Mouse (Mus musculus) right cerebral cortex, postnatal 10 days (tissue): ENCODE results near the gene Mrps18b.
A peak's percentile ranks its signal among the peaks of the same experiment; 100 is the strongest.

ENCODE experiments used
- DNase-seq, 2 experiments: peaks; one replicate each; pipeline ENCODE4 v3.0.0; 2021; ENCODE audit warnings: low spot score in 2 of 2

Mrps18b gene

DNA sequence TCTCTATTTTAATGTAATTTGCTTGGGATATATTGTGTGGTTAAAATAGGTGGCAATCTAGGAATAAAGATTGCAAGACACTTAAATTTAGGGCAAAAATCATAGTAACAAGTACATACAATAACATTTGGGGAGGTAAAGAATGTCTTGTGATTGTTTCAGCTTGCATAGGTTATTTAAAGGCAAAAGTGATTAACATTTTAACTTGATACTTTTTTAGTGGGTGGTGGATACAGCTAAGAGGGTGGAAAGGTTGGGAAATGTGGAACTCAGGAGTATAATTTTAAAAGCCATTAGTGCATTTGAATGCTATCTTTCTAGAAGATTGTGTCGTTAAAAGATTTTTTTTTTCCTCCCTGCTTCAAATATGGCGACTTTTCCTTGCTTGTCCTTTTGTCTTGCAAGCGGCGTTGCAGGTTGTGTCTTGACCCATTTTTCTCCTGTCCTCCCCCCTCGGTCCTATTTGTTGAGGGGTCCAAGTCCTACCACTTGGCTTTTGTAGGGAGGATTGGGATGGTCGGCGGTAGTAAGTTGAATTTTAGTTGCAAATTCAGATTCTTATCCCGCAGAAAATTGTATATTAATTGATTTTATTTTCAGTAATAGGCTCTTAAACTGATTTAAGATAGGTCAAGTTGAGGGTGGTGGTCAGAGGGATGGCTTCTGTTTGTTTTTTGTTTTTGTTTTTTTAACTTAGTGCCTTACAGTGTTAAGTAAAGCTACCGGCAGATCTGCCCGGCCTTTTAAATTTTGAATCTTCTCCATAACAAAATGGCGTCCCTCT, 2.3 kb upstream of the Mrps18b start:
- peak in 1 of 2 experiments; percentile 63 for DNase-seq

DNA sequence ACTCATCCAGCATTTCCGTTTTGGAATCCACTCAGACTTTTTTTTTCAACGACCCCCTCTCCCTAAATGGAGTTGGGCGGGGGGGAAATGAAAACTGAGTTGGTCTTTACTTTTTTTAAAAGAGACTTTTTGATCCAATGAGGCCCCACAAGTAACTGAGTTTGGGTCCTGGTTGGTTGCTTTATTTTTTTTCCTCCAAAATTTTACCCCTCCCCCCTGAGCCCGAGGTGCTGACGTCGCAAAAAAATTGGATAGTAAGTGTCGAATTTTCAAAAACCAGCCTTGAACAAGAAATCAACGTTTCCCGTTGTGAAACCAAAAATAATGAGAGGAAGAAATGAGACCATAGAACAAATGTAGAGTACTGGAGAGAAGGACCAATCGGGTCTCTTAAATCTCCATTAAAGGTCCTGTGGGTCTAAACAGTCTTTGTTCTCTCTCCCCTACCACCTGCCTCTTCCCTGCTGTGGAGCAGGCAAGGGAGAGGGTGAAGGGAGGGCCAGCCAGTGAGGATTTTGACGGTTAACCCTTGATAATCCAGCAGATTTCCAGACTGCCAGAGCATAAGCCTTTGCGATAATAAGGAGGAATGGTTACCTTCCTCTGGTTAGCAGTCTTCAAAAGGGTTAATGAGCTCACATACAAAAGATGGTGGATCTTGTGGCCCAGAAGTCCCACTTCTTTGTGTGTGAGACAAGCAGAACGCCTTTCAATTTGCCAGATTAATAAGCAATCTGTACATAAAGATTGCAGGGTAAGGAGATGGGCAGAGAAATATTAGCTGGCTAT, 1.5 kb upstream of the Mrps18b start:
- peak; percentile 78 to 84 for DNase-seq

DNA sequence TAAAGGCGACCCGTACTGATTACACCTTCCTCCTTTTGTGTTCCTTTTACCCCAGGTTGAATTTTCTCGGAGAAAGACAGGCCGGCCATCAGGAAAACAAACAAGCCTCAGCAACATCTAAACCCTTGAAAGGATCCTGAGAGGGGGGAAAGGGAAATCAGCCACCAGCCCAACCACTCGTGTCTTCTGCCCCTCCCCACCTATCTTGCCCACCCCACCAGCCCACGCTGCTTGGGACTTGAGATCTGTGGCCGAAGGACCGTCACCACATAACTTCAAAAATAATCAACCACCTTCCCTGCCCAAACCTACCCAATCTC, 914 bp upstream of the Mrps18b start:
- DNase-seq, result no peak

DNA sequence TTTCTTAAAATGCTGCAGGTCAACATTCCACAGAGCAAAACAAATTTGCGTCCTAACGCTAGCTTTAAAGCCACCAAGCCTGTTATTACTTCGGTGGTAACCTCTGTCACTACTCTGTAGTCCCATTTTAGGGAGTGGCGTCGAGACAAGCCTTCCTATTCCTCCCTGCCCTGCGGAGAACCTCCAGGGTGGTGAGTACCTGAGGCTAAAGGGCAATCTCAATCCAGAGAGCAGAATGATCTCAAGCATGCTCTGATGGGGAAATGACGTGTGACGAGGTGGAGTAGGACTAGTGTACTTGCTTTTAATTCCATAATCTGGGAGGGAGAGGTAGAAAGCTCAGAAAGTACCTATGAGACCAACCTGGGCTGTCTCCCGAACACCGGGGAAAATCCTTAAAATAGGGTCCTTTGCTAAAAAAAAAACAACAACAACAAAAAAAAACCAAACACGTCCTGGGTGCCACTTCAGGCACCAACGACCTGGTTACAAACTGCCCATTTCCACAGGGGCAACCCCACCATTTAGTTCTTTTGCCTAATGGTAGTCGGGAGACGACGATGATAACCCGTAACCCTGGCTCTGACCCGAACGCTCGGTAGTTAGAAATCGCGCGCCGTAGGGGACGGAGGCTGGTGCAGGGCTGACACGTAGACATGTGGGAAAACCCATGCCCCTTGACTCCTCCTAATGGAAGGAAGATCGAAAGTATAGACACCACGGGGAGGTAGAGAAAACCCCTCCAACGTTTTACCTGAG, 472 bp downstream of the Mrps18b start:
- no peak for DNase-seq

DNA sequence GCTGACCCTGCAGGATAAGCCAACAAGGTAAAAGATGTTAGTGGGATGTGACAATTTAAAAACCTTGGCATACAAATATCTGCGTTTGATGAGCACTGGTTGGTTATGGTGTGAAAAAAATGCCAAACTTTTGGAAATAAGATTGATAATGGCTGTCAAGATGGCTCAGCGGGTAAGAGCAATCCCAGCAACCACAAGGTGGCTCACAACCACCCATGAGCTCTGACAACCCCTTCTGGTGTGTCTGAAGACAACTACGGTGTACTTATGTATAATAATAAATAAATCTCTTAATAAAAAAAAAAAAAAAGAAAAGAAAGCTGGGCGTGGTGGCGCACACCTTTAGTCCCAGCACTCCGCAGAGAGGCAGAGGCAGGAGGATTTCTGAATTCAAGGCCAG, 1.2 kb downstream of the Mrps18b start:
- DNase-seq, result no peak

DNA sequence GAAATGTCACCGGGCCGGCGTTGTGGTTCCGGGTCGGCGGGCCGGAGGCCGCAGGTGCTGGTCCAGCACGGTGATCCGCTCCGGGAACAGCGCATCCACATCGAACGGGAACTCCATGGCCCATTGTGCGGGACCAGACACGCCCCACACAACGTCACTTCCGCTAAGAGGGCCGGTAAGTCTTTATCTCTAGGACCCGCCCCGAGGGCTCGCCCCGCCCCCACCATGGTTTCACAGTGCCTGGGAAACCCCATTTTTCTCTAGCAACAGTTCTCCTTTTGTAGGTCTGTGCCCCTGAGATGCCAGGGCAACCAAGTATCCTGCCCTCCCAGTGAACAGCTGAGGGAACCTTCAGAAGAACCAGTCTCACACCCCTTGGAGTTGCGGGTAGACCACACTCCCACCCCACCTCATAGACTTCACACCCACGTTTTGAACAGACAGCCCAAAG, 6.2 kb downstream of the Mrps18b start, which contains the start of gene Atat1:
Atat1 (minus strand) TSS at position 157 of the 451 bp plus-strand sequence.
- DNase-seq, result peak; percentile 97

DNA sequence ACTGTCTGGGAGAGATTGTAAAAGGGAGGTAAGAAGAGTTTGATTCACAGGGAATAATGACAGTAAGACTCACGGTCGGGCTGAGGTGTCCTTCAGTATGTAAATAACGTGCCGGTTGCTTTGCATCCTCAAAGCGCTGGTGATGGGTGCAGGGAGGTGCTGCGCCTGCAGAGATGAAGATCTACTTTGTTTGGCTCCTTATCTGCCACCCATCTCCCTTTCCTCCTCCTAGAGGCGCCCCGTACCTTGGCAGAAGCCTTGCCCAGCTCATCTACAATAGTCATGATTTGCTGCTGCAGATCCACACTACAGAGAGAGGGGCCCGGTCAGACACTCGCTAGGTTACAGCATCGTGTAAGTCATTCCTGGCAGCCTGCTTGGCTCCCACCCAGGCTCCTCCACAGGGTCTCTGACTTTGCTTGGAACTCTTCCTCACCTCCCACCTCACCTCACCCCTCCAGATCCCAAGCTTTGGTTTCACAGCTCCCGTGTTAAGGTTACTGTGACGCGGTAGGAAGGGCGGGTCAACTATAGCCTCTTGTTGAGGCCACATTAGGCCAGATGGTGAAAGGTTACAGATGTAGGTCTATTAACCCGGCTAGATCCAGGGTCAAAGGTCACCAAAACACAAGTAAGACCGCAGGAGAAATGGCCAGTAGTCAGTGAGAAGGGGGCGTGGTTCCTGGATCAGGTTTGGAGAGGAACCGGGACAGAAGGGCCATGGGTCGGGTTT, 6.8 kb downstream of the Mrps18b start:
- DNase-seq, result no peak

DNA sequence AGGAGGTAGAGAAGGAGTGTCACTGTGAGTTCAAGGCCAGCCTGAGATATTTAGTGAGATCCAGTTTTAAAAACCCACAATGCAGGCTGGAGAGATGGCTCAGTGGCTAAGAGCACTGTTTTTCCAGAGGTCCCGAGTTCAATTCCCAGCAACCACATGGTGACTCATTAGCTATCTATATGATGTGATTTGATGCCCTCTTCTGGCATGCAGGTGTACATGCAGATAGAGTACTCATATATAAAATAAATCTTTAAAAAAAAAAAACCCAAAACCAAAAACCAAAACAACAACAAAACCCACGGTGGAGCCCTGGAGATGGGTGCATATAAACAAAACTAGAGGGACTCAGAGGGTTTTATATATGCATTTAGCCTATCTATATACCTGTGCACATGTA, 8.6 kb downstream of the Mrps18b start:
- no peak for DNase-seq

DNA sequence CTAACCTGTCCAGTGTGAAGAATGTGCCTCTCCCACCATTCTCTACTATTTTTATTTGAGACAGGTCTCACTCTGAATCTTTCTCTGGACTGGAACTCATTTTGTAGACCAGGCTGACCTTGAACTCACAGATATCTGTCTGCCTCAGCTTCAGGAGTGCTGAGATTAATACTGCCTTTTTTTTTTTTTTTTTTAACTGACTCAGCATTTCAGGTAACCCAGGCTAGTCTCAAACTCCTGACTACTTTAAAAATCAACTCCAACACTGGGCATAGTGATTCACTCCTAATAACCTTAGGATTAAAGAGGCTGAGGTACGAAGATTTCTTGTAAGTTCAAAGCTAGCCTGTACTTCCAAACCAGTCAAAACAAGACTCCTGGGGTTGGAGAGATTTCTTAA, 10.6 kb downstream of the Mrps18b start:
- DNase-seq, result no peak

DNA sequence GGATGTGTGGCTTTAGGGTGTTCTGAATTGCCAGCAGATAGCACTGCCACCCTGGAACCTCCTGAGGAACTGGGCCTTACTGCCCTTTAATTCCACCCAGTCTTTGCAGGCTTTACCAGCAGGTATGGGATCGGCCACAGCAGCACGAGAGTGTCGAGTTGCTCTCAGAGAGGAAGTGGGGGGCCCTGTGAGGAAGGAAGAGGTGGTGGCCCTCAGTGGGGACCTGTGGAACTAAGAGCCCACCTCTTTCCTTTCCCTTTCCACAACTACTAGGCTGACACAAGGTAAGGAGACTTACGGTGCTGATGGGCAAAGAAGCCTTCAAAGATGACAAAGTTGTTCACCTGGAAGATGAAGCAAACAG, 12.2 kb downstream of the Mrps18b start:
- no peak for DNase-seq

DNA sequence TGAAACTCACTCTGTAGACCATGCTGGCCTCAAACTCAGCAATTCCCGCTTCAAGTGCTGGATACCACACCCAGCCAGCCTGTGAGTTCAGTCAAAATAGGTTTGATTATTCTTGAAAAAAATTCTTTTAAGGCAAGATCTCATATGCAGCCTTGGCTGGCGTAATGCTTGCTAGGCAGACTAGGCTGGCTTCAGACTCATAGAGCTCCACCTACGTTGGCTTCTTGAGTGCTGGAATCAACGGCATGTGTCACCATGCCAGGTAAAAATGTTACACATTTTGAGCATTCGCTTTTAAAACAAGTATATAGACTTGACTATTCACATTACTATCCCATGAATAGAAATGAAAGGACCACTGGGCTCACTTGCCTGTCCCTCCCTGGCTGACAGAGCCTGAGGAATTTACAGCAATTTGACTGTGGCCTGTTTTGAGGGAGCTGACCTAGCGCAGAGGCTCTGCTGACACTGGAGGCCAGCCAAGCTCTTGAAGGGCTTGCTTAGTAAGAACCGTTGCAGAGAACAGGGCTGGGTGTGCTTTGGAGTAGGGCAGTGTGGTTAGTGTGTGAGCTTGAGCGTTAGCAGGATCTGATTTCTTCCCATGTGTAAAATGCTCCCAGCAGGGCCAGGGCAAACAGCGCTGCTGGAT, 12.7 kb downstream of the Mrps18b start:
- no peak for DNase-seq

DNA sequence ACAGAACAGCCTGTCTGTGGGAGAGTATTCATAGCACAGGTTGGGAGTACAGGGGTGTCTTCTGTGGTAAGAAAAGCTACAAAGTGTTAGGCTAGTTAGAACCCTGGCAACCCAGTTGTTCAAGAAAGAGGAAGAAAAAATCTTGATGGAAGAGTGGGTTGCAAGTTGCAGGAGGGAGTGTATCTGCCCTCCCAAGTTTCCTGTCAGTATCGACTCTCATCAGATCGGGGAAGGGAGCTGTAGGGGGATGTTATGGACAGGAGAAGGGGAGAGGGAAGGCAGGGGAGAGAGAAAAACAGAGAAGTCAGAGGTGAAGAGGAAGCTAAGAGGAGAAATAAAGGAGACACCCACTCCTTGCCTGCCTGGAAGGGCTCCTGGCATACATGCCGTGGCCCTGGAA, 15.6 kb downstream of the Mrps18b start:
- no peak for DNase-seq

DNA sequence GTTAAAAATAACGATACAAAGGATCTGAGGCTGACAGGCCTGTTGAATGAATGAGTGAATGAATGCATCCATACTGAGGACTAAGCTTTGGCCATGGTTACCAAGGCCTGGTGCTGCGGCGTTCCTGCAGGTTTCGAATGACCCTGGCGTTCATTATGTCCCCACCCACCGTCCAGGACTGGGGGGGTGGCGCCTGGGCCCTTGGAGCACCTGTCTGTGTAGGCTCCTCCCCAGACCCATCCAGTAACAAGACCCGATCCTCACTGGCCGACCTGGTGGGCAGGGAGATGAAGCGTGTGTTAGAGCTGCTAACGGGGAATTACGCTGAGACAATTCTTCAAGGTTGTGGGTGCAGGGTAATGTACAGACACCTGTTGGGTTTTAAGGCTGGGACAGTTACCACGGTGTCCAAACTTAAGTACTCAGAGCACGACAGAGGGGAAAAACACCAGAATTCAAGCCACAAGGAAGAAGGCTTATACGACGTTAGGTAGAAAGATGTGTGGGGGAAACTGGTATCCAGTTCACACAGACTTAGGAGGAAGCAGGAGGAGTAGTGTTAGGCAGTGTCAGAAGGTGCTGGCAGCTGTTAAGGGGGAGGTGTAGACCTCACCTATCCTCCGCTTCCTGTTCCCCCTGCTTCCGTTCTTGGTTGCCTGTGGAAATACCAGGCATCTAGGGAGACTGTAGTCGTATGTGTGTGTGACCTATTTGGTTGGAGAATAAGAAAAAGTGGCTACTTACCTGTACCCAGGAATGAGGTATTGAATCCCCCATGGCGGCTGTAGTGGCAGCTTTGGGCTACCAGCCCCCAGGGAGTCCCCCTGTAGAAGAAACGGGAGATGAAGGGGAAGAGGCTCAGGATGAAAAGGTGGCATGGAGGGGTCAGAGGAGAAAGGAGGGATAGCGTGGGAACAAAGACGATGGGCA, 18.3 kb downstream of the Mrps18b start:
- no peak for DNase-seq

DNA sequence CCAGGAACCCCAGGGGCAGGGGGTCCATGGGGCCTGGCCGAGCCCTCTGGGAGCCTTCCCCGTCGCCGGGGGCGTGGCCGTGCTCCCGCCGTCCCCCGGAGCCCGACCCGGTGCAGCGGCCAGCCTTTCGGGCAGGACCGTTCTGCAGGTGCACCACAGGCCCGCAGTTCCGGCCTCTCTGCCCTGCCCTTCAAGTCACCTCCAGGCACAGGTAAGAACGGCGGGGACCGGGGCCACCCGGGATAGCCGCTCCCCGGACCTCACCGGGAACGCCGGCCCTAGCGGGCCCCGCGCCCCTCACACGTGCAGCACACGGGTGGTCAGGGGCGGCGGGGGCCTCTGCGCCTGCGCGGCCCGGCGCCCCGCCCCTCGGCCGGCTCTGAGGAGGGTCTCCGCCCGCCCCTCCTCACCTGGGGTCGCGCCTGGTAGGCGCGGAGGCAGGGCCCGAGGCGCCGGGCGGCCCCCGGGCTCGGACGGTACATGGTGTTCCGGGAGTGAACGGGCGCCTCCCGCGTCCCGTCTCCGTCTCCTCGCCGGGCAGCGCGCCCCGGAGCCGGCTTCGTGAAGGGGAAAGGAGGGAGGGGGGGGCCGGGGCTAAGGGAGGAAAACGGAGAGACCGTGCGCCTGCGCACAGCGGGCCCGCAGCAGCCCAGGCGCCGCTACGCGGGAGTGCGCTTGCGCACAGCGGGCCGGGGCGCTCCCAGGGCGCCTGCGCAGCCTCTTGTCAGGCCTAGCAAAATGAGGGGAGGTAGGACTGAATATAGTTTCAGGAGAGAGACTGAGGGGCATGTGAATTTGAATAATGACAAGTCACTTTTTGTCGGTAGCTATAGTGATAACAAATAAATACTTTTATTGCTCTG, 19.2 kb downstream of the Mrps18b start, which contains the start of gene 2310061I04Rik:
2310061I04Rik (minus strand) TSS at position 651 of the 863 bp plus-strand sequence.
- peak; percentile 93 to 95 for DNase-seq

DNA sequence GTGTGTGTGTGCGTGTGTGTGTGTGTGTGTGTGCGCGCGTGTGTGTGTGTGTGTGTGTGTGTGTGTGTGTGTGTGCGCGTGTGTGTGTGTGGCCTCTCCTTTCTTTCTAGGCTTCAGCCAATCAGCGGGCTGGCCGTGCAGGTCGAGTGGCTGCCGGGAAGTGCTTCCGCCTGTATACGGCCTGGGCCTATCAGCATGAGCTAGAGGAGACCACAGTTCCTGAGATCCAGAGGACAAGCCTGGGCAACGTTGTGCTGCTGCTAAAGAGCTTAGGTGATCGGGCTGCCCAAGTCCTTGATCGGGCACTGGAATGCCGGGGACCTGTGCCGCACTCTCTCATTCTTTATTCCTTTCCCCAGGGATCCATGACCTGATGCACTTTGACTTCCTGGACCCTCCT, 28.5 kb downstream of the Mrps18b start:
- DNase-seq, result no peak

DNA sequence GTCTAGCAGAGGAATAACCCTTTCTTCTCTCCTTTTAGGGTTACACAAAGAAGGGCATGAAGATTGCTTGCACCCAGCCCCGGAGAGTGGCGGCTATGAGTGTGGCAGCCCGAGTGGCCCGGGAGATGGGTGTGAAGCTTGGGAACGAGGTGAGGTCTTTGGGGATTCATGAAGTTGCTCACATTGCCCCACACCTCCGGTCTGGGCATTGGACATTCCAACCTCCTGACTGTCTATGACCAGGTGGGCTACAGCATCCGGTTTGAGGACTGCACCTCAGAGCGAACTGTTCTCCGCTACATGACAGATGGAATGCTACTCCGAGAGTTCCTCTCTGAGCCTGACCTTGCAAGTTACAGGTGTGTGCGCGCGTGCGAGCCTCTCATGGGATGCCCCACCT, 32.4 kb downstream of the Mrps18b start:
- no peak for DNase-seq

DNA sequence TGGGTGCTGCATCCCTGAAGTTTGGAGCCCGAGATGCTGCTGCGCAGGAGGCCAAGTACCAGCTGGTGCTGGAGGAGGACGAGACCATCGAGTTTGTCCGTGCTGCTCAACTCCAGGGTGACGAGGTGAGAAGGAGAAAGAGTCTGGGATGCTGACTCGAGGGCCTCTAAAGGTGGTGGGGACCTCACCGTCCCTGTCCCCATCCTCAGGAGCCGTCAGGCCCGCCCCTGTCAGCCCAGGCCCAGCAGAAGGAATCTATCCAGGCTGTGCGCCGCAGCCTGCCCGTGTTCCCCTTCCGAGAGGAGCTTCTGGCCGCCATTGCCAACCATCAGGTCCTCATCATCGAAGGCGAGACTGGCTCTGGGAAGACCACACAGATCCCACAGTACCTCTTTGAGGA, 33.3 kb downstream of the Mrps18b start:
- no peak for DNase-seq

DNA sequence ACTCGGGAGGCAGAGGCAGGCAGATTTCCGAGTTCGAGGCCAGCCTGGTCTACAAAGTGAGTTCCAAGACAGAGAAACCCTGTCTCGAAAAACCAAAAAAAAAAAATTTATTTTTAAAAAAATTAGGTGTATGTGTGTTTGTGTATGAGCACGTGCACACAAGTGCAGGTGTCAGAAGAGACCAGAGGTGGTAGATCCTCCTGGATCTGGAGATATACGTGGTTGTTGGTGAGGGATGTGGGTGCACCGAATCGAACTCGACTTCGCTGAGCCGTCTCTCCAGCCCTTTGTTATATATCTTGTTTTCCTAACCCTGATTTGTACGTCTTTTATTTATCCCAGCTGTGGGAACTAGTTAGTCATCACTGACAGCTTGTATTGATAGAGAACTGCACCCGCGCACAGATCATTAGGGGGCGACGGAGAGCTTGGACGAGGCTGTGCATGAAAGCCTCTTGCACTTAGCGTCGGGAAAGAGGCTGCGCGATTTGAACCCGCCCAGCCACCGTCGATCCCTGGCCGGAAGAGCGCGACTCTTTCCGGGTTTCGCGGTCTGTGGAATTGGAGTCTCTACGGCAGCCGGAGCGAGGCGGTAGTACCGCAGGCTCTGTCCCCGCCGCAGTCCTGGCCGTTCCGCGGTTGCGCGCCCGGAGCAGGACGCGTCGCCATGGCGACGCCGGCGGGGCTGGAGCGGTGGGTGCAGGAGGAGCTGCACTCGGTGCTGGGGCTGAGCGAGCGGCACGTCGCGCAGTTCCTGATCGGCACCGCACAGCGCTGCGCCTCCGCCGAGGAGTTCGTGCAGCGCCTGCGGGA, 36.7 kb downstream of the Mrps18b start, which contains the start of gene Dhx16:
Dhx16 (plus strand) TSS at position 575 of the 813 bp plus-strand sequence.
- DNase-seq, result peak; percentile 97 to 98
